Mouse (Mus musculus): ENCODE data around the gene Tmem216. TPM values are rescaled to one million over a fixed set of nuclear protein-coding genes. Genes with fewer than 3 reads are reported as not detected.

Gene Tmem216
- polyA plus RNA-seq, 2 experiments, result 51.3 to 55.8 TPM

DNA sequence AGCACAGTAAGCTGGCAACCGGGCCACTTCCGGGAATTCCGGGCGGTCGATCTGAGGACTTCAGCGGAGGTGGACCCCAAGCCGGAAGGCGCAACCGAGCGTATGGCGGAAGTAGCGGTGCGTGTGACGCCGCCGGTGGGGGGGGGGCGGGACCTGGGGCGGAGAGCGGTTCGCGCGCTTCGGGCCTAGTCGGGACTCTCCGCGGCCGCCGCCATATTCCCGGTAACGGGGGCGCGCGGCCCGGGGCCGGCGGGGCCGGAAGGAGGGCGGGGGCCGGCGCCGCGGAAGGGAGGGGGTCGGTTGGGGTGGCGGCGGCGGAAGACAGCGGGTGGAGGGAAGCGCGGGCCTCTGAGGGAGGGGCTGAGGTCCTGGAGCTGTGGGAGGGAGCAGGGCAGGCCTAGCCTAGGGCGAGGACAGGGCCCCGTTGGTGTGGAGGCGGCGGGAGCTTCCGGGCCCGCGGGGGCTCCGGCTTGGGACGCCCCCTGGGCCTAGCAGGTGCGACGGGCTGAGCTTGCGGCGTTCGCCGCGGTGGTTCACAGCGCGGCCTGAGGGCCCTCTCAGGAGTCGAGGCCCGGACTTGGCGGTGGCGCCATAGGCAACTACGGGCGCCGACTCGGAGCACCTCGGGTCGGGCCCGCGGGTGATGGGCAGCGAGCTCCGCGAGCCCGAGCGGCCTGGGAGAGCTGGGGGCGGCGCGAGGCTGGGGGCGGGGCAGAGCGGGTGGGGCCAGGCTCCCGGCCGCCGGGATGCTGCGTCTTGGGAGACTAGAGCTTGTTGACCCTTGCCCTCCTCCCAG lies 30.7 kb downstream of the Tmem216 start, which contains the start of gene Cpsf7:
Cpsf7 (plus strand) TSS at position 161 of the 796 bp plus-strand sequence.
- H3K36me3 ChIP-seq (ENCODE audit: control insufficient read depth, insufficient read depth, low read length), result peaks cover 28% of the 10 kb centered on the region

DNA sequence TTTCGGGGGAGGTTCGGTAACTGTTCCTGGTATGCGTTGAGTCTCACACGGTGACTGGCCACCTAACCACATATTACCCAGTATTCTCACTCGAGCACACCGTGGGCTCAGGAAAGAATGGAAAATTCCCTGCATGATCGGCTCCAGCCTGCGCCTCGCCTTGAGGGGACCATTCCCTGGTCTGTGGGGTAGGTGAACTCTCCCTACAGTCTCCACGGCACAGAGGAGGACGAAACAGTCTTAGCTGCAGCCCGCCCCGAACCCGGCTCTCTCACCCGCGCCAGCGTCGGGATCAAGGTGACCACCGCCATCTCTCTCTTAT lies 31.3 kb downstream of the Tmem216 start:
- Histone ChIP-seq H3K27ac (replicated peaks; ENCODE audit: low read depth, low read length) (peak overlapping the region; percentile 96), H3K4me1 (ENCODE audit: control insufficient read depth, insufficient read depth, low read length) (peaks cover 19% of the 10 kb centered on the region), H3K9me3 (ENCODE audit: control insufficient read depth, low read length) (no peaks in the 10 kb centered on the region), H3K27me3 (ENCODE audit: control insufficient read depth, insufficient read depth, low read length) (no peaks in the 10 kb centered on the region), H3K36me3 (ENCODE audit: control insufficient read depth, insufficient read depth, low read length) (peaks cover 23% of the 10 kb centered on the region), H3K9ac (ENCODE audit: low read depth, low read length, severe bottlenecking) (peak overlapping the region; percentile 97), H3K4me3 (replicated peaks; ENCODE audit: low read length) (peak overlapping the region; percentile 89), H3K4me2 (replicated peaks; ENCODE audit: low read depth, low read length, severe bottlenecking) (peak overlapping the region; percentile 68)
- 1% methylated on average over 19 of the region's 19 CpGs for WGBS
- DNase-seq (ENCODE audit: low spot score), result no peak
- TF ChIP-seq POLR2A (IDR thresholded peaks at IDR 0.05; ENCODE audit: borderline replicate concordance, extremely low read depth, insufficient read depth, insufficient read length), result no peak
- ATAC-seq (ENCODE audit: low FRiP score, low read depth), result no peak; the same call in 1 of the 2 replicates

More for the DNA sequence above, 30.7 kb downstream of the Tmem216 start, which contains the start of gene Cpsf7:
- Histone ChIP-seq H3K9ac (ENCODE audit: low read depth, low read length, severe bottlenecking) (peak within 1 kb of the TSS; percentile 97), H3K27ac (replicated peaks; ENCODE audit: low read depth, low read length) (peak within 1 kb of the TSS; percentile 96), H3K4me1 (ENCODE audit: control insufficient read depth, insufficient read depth, low read length) (peaks cover 19% of the 10 kb centered on the region), H3K9me3 (ENCODE audit: control insufficient read depth, low read length) (no peaks in the 10 kb centered on the region), H3K27me3 (ENCODE audit: control insufficient read depth, insufficient read depth, low read length) (no peaks in the 10 kb centered on the region), H3K4me2 (replicated peaks; ENCODE audit: low read depth, low read length, severe bottlenecking) (peak within 1 kb of the TSS; percentile 68), H3K4me3 (replicated peaks; ENCODE audit: low read length) (peak within 1 kb of the TSS; percentile 89)
- no peak for TF ChIP-seq POLR2A (IDR thresholded peaks at IDR 0.05; ENCODE audit: borderline replicate concordance, extremely low read depth, insufficient read depth, insufficient read length)
- DNase-seq (ENCODE audit: low spot score) (peak; percentile 95), ATAC-seq (ENCODE audit: low FRiP score, low read depth) (peak; percentile 94)
- under 1% methylated on average over 37 of the region's 93 CpGs for WGBS

DNA sequence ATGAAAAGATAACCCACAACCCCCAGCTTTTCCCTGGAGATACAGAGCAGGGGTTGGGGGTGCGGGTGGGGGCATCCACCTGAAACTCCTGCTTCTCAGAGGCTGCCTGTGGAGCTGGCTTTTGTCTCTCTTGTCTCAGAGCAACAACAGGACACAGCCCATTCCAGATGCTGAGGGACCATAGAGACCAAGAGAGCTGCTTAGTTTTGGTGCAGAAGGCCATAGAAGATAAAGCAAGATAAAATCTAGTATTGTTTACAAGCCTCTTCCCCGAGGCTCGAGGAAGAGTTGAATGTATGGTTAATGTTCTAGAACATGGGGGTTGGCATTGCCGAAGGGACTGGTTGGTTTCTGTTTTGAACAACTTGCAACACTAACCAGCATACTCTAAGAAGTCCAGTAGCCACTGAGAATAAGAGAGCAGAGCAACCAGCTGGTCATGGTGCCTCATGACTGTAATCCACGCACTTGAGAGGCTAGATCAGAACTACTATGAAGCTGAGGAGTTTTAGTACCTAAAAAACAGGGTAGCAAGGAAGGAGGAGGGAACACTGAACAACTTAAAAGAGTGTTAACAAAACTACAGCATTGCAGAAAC lies 32.5 kb downstream of the Tmem216 start:
- Histone ChIP-seq H3K4me3 (replicated peaks; ENCODE audit: low read length) (no peak overlapping the region), H3K9me3 (ENCODE audit: control insufficient read depth, low read length) (no peaks in the 10 kb centered on the region), H3K9ac (ENCODE audit: low read depth, low read length, severe bottlenecking) (no peak overlapping the region), H3K4me2 (replicated peaks; ENCODE audit: low read depth, low read length, severe bottlenecking) (no peak overlapping the region), H3K36me3 (ENCODE audit: control insufficient read depth, insufficient read depth, low read length) (peaks cover 18% of the 10 kb centered on the region), H3K4me1 (ENCODE audit: control insufficient read depth, insufficient read depth, low read length) (peaks cover 19% of the 10 kb centered on the region), H3K27ac (replicated peaks; ENCODE audit: low read depth, low read length) (no peak overlapping the region), H3K27me3 (ENCODE audit: control insufficient read depth, insufficient read depth, low read length) (no peaks in the 10 kb centered on the region)
- 86% methylated on average over 5 of the region's 5 CpGs for WGBS
- DNase-seq (ENCODE audit: low spot score) (no peak), ATAC-seq (ENCODE audit: low FRiP score, low read depth) (no peak)
- no peak for TF ChIP-seq POLR2A (IDR thresholded peaks at IDR 0.05; ENCODE audit: borderline replicate concordance, extremely low read depth, insufficient read depth, insufficient read length)

DNA sequence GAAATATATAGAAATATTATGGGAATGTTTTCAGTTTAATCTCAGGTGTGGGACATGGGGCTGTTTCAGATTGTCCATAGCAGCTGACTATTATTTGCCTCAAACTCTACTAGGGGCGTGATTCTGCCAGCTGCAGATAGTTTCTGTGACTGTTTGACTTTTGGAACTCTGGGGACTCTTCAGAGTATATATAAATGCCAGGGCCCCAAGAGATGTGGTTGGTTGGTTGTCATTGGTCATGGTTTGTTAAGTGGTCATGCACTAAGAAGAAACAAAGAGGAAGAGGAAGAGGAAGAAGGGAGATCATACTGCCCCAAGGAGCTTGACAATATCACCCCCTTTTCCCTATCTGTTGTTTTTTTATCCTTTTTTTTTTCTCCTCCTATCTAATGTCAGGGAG lies 34.1 kb downstream of the Tmem216 start:
- DNase-seq (ENCODE audit: low spot score) (no peak), ATAC-seq (ENCODE audit: low FRiP score, low read depth) (no peak)
- Histone ChIP-seq H3K4me1 (ENCODE audit: control insufficient read depth, insufficient read depth, low read length) (peaks cover 11% of the 10 kb centered on the region), H3K27ac (replicated peaks; ENCODE audit: low read depth, low read length) (no peak overlapping the region), H3K4me3 (replicated peaks; ENCODE audit: low read length) (no peak overlapping the region), H3K4me2 (replicated peaks; ENCODE audit: low read depth, low read length, severe bottlenecking) (no peak overlapping the region), H3K36me3 (ENCODE audit: control insufficient read depth, insufficient read depth, low read length) (peaks cover 13% of the 10 kb centered on the region), H3K9me3 (ENCODE audit: control insufficient read depth, low read length) (no peaks in the 10 kb centered on the region), H3K27me3 (ENCODE audit: control insufficient read depth, insufficient read depth, low read length) (no peaks in the 10 kb centered on the region), H3K9ac (ENCODE audit: low read depth, low read length, severe bottlenecking) (no peak overlapping the region)
- 85% methylated on average over 1 of the region's 1 CpGs for WGBS
- no peak for TF ChIP-seq POLR2A (IDR thresholded peaks at IDR 0.05; ENCODE audit: borderline replicate concordance, extremely low read depth, insufficient read depth, insufficient read length)

DNA sequence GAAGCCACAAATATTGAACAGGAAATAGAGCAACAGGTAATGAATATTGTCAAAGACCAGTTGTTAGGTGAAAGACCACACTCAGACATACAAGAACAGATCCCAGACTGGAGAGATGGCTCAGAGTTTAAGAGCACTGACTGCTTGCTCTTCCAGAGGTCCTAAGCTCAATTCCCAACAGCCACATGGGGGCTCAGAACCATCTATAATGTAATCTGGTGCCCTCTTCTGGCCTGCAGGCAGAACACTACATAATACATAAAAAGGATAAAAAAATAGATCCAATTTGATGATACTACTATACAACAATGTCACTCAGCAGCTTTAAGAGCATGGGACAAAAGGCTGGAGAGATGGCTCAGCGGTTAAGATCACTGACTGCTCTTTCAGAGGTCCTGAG lies 35.7 kb downstream of the Tmem216 start:
- no peak for DNase-seq (ENCODE audit: low spot score)
- Histone ChIP-seq H3K9me3 (ENCODE audit: control insufficient read depth, low read length) (no peaks in the 10 kb centered on the region), H3K27ac (replicated peaks; ENCODE audit: low read depth, low read length) (no peak overlapping the region)

More for the DNA sequence above, 35.7 kb downstream of the Tmem216 start:
- Histone ChIP-seq H3K36me3 (ENCODE audit: control insufficient read depth, insufficient read depth, low read length) (peaks cover 20% of the 10 kb centered on the region), H3K4me2 (replicated peaks; ENCODE audit: low read depth, low read length, severe bottlenecking) (no peak overlapping the region), H3K4me3 (replicated peaks; ENCODE audit: low read length) (no peak overlapping the region), H3K27me3 (ENCODE audit: control insufficient read depth, insufficient read depth, low read length) (no peaks in the 10 kb centered on the region), H3K4me1 (ENCODE audit: control insufficient read depth, insufficient read depth, low read length) (0 out of 2 replicates have a peak, but pooled peaks cover 3% of the 10 kb centered on the region), H3K9ac (ENCODE audit: low read depth, low read length, severe bottlenecking) (no peak overlapping the region)
- no peak for TF ChIP-seq POLR2A (IDR thresholded peaks at IDR 0.05; ENCODE audit: borderline replicate concordance, extremely low read depth, insufficient read depth, insufficient read length)
- ATAC-seq (ENCODE audit: low FRiP score, low read depth), result no peak
- WGBS, result 51% methylated on average over 1 of the region's 1 CpGs

Data from limb, embryonic 14.5 days (tissue).